Mouse (Mus musculus) brain, embryonic 14.5 days (tissue): ENCODE data around the gene Slc22a3.

ENCODE experiments used
- CTCF ChIP-seq: fragments of 200-500 bp; IDR thresholded peaks from 2 replicates; pipeline ENCODE4 v1.5.1; 2012; ENCODE audit warnings: inconsistent platforms, mild to moderate bottlenecking, moderate library complexity, borderline replicate concordance; ENCODE audit not compliant: insufficient read depth, insufficient read length; ENCODE audit errors: extremely low read depth
- POLR2A ChIP-seq: fragments of 200-500 bp; IDR thresholded peaks from 2 replicates; pipeline ENCODE4 v1.6.1; 2012; ENCODE audit warnings: mild to moderate bottlenecking, inconsistent platforms, borderline replicate concordance; ENCODE audit not compliant: poor library complexity, insufficient read depth, insufficient read length, severe bottlenecking; ENCODE audit errors: extremely low read depth

DNA sequence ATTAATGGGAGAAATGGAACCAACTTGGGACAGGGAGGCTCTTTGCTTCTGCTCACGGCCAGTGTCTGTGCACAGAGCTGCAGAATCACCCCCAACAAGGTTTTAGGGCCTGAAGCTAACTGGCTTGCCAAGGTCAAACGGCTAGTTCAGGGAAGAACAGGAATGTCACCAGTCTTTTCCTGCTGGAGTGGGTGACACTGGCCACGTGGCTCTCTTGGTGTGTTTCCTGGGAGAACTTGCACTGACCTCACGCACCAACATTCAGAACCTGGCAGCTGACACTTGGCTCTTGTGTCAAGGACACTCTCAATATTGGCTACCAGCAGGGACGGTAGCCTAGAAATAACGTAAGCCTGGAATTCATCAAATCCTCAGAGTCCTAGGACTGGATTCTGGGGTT lies 22.6 kb upstream of the Slc22a3 start:
- TF ChIP-seq CTCF (no peak), POLR2A (no peak)
